Mouse (Mus musculus) ES-Bruce4 (cell line): Measurements from ENCODE around the gene Gfod1.

Experiments
- CTCF ChIP-seq: IDR thresholded peaks from one replicate; pipeline ENCODE4 v1.8.1; 2011; ENCODE audit warnings: low read depth, low read length
- EP300 ChIP-seq: IDR thresholded peaks from 2 replicates; pipeline ENCODE4 v1.6.1; 2011; ENCODE audit warnings: low read depth, low read length; ENCODE audit not compliant: insufficient read depth
- POLR2A ChIP-seq: IDR thresholded peaks from one replicate; pipeline ENCODE4 v1.8.1; 2011; ENCODE audit warnings: low read length; ENCODE audit not compliant: insufficient read depth

DNA sequence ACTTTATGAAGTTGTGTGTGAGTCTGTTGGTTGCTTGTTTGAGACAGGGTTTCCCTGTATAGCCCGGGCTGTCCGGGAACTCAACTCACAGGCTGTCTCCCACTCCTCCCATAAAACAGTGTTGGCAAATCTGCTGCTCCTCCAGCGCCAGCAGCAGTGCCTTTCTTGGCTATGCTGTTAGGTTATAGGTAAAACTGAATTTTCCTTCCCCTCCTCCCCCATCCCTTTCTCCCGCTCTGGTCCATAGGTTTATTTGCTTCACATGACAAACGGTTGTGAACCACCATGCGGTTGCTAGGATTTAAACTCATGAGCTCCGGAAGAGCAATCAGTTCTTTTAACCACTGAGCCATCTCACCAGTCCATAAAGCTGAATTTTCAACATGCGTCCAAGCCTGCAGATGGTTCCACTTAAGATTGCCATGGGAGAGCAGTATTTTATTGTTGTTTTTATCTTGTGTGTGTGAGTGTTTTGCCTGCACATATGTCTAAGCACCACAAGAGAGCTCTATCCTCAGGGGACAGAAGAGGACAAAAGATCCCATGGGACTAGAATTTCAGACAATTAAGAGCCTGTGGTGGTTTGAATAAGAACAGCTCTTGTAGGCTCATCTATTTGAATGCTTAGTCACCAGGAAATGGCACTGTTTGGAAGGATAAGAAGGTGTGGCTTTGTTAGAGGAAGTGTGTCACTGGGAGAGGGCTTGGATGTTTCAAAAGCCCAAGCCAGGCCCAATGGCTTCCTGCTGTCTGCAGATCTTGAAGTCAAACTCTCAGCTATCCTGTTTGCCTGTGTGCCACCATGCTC lies 120.5 kb downstream of the Gfod1 start:
- no peak for TF ChIP-seq CTCF
- no peak for TF ChIP-seq POLR2A
- TF ChIP-seq EP300, result 0 out of 2 replicates have a peak, but pooled peaks have one; percentile 30
